Mouse (Mus musculus) frontal cortex, postnatal 10 days (tissue): ENCODE results near the gene Olfr748.
"Not testable (repeated sequence)": the region's sequence is repeated elsewhere in the genome, so short reads cannot be mapped to it uniquely, and the experiment has no call there.

ENCODE experiments used
- DNase-seq, 2 experiments: peaks; one replicate each; pipeline ENCODE4 v3.0.0; 2022; ENCODE audit warnings: low spot score in 2 of 2, mixed read lengths in 1 of 2

Olfr748 gene

DNA sequence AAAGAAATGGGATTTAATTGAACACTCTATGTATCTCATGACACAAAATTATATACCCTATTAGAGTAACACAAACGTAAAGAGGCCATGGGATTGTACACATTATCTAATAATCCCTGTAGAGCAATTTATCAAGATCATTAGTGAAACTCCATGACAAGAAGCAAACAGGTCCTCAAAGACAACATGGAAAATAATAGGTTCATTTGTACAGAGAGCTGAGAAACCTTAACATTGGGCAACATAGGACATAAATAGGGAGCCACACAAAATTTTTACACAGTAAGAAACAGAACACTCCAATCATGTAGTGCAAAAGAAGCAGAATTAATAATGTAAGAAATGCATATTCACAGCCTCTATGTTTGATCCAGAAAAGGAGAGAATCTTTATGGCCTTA is at the start of gene Olfr748:
Olfr748 (plus strand) TSS at position 301 of the 400 bp plus-strand sequence.
- no peak for DNase-seq

DNA sequence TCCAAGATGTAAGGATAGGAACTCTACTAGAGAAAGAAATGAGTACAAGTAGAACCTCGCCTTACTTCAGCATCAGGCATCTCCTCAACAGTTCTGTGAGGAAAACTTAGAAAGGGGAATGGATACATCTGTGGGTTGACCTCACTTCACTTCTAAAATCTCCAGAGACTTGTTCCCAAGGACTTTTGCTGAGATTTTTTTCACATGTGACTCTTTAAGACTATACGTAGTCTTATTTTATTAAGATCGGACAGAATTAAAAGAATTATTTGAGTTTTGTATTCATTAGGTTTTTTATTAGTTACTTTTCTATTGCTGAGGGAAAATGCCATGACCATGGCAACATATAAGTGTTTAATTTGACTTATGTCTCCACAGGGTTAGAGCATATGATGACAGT is 14.1 kb upstream of the Olfr748 start, which contains the start of gene Olfr747:
Olfr747 (minus strand) TSS at position 101 of the 400 bp plus-strand sequence.
- DNase-seq: no peak

DNA sequence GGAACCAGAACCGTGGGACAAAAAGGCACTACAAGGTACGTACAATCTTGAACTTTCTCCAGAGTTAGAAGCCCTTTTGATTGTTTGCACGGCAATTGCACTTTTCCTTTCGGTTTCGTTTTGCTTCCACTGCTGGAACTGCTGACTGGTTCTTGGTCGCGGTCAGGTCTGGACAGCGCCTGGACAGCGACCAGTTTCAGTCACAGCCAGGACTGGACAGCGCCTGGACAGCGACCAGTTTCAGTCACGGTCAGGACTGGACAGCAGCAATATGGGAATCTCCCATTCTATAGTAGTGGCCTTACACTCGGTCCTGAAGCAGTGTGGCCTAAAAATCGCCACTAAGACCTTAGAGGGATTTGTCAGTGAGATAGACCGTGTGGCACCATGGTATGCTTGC is 12.7 kb downstream of the Olfr748 start:
- DNase-seq: not testable (repeated sequence)

DNA sequence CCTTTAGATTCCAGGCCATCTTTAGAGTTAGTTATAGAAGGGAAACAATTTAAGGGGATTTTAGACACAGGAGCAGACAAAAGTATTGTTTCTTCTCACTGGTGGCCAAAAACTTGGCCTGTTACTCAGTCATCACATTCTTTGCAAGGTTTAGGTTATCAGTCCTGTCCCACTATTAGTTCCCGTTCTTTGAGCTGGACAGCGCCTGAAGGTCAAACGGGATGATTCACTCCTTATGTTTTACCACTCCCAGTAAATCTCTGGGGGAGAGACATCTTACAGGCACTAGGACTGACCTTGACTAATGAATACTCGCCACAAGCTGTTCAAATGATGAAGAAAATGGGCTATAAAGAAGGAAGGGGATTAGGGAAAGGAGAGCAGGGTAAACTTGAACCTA is 15.2 kb downstream of the Olfr748 start:
- not testable (repeated sequence) for DNase-seq

DNA sequence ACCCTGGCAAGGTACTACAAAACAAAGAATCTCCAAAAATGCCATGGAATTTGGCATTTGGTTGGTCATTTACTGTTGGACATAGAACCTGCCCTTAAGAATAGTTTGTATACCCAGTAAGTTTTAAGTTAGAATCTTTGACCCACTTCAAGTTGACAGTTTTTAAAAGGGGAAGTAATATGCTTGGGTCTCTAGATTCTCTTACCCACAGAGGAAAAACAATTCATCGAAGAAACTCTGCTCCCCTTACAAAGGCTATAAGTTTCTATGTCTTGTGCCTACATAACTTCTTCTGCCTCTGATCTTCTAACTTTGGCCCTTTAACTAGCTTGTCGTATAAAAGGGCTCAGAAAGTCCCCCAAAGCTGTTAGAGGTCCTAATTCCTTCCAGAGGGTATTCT is 33.2 kb downstream of the Olfr748 start:
- DNase-seq: no peak

DNA sequence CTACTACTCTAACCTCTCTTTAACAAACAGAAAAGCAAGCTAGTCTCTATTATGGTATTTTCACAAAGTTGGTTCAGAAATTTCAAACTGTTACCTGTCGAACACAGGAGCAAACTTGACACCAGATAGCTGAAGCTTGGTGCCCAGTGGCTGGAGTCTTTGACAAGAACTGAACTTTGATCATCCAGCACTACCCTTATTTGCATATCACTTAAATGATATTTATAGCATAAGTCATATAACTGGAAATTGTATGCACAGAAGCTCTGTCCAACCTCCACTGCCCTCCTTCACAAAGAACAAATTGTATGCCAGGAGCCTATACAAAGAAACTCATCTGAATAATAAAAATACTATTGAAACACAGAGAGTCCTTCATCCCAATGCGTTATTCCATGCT is 34.4 kb downstream of the Olfr748 start:
- no peak for DNase-seq

DNA sequence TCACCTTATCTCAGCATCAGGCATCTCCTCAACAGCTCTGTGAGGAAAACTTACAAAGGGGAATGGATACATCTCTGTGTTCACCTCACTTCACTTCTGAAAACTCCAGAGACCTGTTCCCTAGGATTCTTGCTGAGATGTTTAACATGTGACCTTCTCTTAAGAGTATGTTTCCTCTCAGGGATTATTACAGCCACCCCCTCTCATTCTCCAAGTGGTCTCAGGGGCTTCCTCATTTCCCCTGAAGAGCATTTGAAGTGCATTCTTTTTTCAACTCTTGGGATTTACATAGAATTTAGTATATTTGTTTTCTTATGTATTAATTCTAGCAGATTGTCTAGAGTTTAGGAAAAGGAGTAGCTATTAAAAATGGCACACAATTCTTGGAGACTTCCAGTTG is 37.8 kb downstream of the Olfr748 start, which contains the start of gene Olfr749:
Olfr749 (minus strand) TSS at position 101 of the 400 bp plus-strand sequence.
- no peak for DNase-seq

DNA sequence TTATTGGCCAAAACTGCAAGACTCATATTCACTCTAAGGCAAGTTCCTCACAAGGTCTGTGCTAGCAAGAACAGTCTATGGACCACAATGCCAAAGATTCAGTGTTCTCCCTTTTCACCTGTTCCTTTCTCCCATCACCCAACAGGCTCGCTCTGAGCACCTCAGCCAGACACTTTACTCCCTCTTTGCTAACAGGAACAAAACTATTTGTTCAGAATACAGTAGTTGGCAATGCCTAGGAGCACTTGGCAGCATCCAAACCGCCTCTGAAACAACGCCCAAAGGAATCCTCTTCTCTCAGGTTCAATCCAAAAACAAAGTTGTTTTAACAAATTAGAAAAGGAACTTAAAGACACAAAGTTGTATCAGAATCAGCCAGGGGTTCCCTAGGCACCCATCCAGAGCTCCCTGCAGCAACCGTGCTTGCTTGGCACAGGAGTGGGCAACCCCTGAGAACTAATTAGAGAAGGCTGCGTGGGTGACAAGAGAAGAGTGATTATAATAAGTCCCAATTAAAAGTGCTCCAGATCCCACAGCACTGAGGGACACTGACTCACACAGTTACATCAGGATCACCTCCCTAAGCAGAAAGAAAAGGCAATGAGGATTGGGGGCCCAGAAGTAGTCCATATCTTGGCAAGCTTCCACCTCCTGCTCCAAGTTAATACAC is 51.4 kb downstream of the Olfr748 start:
- DNase-seq: no peak
